Mouse (Mus musculus) kidney, embryonic 14.5 days (tissue): ENCODE measurements around the gene Dthd1. TPM values are rescaled to one million over a fixed set of nuclear protein-coding genes. Genes with fewer than 3 reads are reported as not detected.

ENCODE experiments used
- ATAC-seq: fragments of 200-750 bp; cut with Nextera tagmentation; 2 replicates; pipeline ENCODE4 v1.8.0; 2017; ENCODE audit warnings: moderate number of reproducible peaks, mild to moderate bottlenecking, moderate TSS enrichment, moderate library complexity; ENCODE audit not compliant: low FRiP score, low TSS enrichment
- H3K27ac ChIP-seq: fragments of 300-500 bp; sonication (generic); 2 replicates; pipeline ENCODE4 v1.5.1; 2014; ENCODE audit warnings: low read depth, mild to moderate bottlenecking, low read length, moderate library complexity, mixed read lengths
- H3K27me3 ChIP-seq: fragments of 300-500 bp; sonication (generic); 2 replicates; pipeline ENCODE4 v1.6.1; 2014; ENCODE audit warnings: mild to moderate bottlenecking, low read length; ENCODE audit not compliant: control insufficient read depth, insufficient read depth
- H3K36me3 ChIP-seq: fragments of 300-500 bp; sonication (generic); 2 replicates; pipeline ENCODE4 v1.6.1; 2014; ENCODE audit warnings: low read length, mixed read lengths; ENCODE audit not compliant: control insufficient read depth, insufficient read depth
- H3K4me1 ChIP-seq: fragments of 300-500 bp; sonication (generic); 2 replicates; pipeline ENCODE4 v1.6.1; 2014; ENCODE audit warnings: low read length, mixed read lengths; ENCODE audit not compliant: control insufficient read depth, insufficient read depth
- H3K4me2 ChIP-seq: fragments of 300-500 bp; sonication (generic); replicated peaks from 2 replicates; pipeline ENCODE4 v1.6.1; 2014; ENCODE audit warnings: low read depth, mild to moderate bottlenecking, low read length
- H3K4me3 ChIP-seq: fragments of 300-500 bp; sonication (generic); 2 replicates; pipeline ENCODE4 v1.5.1; 2014; ENCODE audit warnings: mild to moderate bottlenecking, low read length
- H3K9ac ChIP-seq: fragments of 300-500 bp; sonication (generic); 2 replicates; pipeline ENCODE4 v1.6.1; 2014; ENCODE audit warnings: low read depth, mild to moderate bottlenecking, low read length, moderate library complexity
- H3K9me3 ChIP-seq: fragments of 300-500 bp; sonication (generic); 2 replicates; pipeline ENCODE4 v1.6.1; 2016; ENCODE audit warnings: low read length; ENCODE audit not compliant: control insufficient read depth
- polyA plus RNA-seq: library from polyadenylated mRNA; unstranded; fragments of >200 nt; fragmentation: Nextera tagmentation; extraction: Ambion mirVana; gene quantifications from 2 replicates; pipeline ENCODE4 v1.2.1, GENCODE M21; 2014

Dthd1 gene
- polyA plus RNA-seq, 1 experiment from 2014 or later: not detected

GRCm38 (mm10) chr5:62924616-62925015 is 111.0 kb downstream of the Dthd1 start:
- H3K4me2 ChIP-seq: no peak overlapping the region
- H3K9ac ChIP-seq: no peak overlapping the region
- H3K27me3 ChIP-seq: no peaks in the 10 kb centered on the region
- ATAC-seq: peak; percentile 52; the same call in 1 of the 2 replicates
- H3K4me3 ChIP-seq: no peak overlapping the region
- H3K36me3 ChIP-seq: no peaks in the 10 kb centered on the region
- H3K4me1 ChIP-seq: no peaks in the 10 kb centered on the region
- no peaks in the 10 kb centered on the region for H3K9me3 ChIP-seq
- no peak overlapping the region for H3K27ac ChIP-seq

Other genes with a start within 250 kb of the Dthd1 start
- gene Arap2, start 47.7 kb upstream of the Dthd1 start, polyA plus RNA-seq: 2.0 and 3.6 TPM in 2 replicates